Mouse (Mus musculus) liver, adult (tissue): ENCODE results near the gene Npepps.

ENCODE experiments used
- GATA4 ChIP-seq: IDR thresholded peaks from 2 replicates; pipeline ENCODE4 v1.6.1; 2014; ENCODE audit warnings: mild to moderate bottlenecking, low read length; ENCODE audit not compliant: insufficient replicate concordance

Gene Npepps

DNA sequence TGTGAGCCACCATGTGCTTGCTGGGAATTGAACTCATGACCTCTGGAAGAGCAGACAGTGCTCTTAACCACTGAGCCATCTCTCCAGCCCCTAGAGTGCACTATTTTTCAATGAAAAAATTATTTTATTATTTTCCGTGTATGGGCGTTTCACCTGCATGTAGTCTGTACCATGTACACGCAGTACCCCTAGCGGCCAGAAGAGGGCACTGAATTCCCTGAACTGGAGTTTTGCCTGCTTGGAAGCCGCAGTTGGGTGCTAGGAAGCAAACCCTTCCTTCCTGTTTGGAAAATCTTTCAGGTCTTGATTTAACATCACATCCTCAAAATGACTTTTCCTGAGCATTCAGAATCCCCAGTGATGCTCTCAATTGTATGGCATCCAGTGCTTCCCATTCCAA is 81.8 kb downstream of the Npepps start:
- no peak for TF ChIP-seq GATA4

GRCm38 (mm10) chr11:97197021-97197420 is 83.4 kb downstream of the Npepps start:
- no peak for TF ChIP-seq GATA4

DNA sequence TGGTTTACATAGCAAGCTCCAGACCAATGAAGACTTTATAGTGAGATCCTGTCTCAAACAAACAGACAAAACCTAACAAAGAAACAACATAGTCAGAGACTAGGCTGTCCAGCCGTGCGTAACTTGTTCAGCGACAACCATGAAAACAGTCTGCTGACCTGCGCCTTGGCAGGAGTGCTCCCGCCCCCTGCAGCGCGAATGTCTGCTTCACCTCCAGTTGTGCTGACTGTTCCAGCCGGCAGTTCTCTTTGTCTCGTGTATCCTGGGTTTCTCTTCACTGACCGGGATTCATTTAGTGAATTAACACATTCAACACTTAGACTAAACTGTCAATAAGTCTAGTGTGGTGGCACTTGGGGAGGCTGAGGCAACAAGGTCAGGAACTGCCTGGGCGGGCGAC is 83.9 kb downstream of the Npepps start:
- TF ChIP-seq GATA4, result no peak

DNA sequence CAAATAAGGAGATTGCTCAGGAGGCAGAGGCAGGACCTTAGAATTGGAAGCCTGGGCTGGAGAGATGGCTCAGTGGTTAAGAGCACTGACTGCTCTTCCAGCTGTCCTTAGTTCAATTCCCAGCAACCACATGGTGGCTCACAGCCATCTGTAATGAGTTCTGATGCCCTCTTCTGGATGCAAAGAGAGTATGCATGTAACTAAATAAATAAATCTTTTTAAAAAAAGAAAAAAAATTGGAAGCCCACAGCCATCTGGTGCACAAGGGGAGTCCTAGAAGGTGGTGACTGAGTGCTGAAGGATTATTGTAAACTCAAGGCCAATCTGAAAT is 87.9 kb downstream of the Npepps start:
- TF ChIP-seq GATA4, result no peak

DNA sequence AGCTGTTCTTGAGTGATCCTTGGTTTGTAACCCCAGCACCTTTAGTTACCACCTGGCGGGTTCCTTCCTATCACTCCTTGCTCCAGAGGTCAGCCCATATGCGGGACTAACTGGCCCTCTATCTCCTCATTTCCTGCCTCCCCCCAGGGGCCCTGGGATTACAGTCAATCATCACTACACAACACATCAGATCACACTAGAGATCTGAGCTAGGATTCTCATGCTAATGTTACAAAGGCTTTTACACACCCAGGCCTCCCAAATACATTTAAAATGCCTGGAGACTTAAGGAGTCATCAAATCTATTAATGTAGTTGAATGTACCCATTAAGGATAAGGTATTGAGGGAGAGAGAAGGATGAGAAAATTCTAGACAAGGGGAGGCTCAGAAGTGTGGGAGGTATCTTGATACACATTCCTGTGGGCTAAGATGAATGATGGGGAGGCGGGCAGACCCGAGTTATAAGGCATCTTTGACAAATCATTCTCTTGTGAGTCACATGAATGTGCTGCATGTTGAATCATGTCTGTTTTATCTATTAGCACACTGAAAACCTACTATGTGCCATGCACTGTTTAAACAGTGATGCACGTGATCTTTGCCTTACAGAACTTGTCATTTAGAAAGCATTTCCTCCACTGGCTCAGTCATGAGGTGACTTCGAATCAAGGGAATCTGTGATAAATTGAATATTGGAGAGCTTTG is 88.4 kb downstream of the Npepps start:
- TF ChIP-seq GATA4, result no peak

DNA sequence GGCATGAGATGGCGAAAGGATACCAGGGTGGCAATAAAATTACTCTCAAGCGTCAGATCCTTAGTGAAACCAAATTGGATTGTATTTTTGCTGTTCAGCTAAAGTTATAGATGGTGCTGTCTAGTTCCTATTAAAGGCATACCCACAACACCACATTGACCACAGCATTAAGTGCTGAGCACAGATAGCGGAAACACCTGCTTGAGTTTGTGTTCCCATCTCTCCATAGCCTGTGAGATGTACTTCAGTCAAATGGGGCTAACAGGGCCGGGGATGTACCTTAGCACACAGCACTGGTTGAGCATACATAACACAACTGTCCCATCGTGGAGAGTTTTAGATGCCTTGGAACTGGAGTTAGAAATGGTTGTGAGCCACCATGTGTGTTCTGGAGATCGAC is 89.4 kb downstream of the Npepps start:
- TF ChIP-seq GATA4, result no peak

GRCm38 (mm10) chr11:97189231-97189630 is 91.2 kb downstream of the Npepps start:
- no peak for TF ChIP-seq GATA4

DNA sequence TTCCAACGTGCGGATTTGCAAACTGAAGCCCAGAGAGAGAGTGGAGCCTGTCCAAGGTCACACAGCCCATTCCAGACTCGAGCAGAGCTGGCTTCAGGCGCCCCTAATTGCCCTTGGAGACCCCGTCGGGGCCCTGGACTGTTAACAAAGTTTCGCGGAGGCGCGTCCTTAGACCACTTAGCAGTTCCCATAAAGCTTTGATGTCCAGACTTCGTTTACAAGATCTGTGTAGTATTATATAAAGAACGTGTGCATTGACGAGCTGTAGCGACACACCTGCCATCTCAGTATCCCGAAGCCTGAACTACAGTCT is 91.8 kb downstream of the Npepps start:
- no peak for TF ChIP-seq GATA4

GRCm38 (mm10) chr11:97187764-97188642 is 92.4 kb downstream of the Npepps start, which contains the start of gene Kpnb1:
TSS of gene Kpnb1 (minus strand) at chr11:97187881.
- peak; percentile 64; the same call in 1 of the 2 replicates for TF ChIP-seq GATA4

DNA sequence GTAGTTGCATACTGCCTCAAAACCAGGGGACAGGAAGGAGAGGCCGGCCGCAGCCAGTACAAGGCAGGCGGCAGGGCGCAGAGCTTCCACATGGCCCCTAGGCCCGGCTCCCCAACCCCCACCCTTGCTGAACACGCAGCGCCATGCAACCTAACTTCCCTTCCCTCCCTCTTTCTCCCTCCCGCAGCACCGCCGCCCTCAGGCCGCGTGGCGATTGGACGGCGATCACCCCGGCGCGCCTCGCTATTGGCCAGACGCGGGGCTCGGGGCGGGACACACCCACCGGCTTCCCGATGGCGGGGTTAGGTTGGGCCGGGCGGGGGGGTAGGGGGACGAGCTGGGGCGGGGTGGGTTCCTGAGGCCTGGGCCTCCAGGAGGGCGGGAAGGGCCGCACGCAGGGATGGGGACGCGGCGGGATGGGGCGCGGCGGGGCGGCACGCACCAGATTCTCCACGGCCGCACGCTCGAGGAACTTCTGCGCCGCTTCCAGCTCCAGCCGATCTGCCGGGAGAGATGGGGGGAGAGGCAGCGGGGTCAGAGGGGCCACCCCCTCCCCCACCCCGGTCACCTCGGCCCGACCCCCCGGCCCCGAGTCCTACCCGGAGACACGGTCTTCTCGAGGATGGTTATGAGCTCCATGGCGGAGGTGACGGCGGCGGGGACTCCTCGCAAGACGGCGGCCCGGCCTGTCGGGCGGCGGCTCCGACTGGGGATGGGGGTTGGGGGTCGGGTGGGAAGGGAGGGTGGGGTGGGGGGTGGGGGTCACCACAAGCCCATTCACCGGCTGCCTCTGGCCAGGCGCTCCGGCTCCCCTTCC is 93.3 kb downstream of the Npepps start:
- TF ChIP-seq GATA4, result peak; percentile 15; the same call in 1 of the 2 replicates

DNA sequence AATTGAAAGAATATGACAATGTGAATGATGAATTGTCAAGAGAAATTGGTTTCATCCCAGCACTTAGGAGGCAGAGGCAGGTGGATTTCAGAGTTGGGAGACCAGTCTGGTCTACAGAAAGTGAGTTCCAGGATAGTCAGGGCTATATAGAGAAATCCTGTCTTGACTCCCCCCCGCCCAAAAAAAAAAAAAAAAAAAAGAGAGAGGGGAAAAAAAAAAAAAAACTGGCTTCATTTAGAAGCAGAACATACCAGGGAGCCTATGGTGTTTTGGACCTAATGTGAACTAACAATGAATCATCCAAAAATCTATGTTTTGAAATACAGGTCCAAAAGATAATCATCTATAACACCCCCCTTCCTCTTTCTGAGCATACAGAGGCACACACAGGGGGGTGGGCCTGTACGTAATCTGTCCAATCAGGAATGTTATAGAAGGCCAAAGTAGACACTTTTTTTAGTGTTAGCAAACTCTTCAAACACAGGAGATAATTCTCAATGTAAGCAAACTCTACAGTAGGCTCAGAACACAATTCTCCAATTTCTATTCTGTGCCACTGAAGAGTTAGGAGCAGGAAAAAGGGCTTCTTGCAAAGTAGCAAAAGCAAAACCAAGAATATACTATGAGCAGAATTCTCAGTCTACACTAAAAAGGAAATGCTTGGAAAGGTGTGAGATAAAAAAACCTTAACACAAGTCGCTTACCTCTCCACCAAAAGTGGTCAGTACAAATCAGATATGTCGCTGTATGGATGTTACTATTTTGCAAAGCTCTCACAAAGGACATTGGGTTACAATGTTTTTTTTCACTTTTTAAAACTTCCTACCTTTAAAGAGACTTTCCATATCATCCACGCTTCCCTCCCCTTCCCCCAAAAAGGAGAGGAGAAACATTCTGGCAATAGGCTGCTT is 94.5 kb downstream of the Npepps start:
- TF ChIP-seq GATA4, result no peak

GRCm38 (mm10) chr11:97184875-97185274 is 95.6 kb downstream of the Npepps start:
- TF ChIP-seq GATA4, result no peak

DNA sequence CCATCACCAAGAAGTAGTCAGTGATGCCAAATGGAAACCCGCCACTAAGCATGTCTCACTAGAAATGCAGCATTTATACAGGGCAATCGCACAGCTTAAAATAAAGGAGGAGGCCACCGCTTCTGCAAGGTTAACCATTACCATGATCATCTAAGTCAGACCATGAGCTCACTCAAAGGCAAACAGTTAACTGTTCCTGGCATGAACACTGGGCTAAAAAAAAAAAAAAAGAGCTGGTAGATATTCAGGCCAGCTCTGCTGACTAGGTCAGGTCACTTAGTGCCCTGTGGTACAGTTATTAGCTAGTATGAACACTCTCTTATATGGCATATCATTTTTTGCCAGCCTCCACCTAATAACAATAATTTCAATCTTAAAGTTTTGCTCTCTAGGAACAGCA is 98.0 kb downstream of the Npepps start:
- no peak for TF ChIP-seq GATA4

DNA sequence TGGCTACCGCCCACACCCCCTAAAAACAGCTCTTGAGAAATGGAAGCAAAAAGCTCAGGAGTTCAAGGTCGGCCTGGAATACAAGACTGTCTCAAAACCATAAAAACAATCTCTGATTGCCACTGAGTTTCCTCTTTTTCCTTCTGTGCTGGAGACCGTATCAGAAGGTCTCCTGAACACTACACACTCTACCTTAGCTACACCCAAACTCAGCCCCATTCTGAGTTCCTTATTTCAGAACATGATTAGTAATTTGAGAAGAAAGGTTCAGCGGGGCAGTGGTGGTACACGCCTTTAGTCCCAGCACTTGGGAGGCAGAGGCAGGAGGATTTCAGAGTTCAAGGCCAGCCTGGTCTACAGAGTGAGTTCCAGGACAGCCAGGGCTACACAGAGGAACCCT is 99.4 kb downstream of the Npepps start:
- no peak for TF ChIP-seq GATA4

- no peak for TF ChIP-seq GATA4
Observed at GRCm38 (mm10) chr11:97178198-97178597, 102.2 kb downstream of the Npepps start.

- no peak for TF ChIP-seq GATA4
Observed at GRCm38 (mm10) chr11:97176851-97177250, 103.6 kb downstream of the Npepps start.
